Mouse (Mus musculus) heart, postnatal 0 days (tissue): ENCODE data around the gene Sardh. TPM values are rescaled to one million over a fixed set of nuclear protein-coding genes. Genes with fewer than 3 reads are reported as not detected.

Source experiments
- ATAC-seq: fragments of 200-750 bp; cut with Nextera tagmentation; 2 replicates; pipeline ENCODE4 v1.8.0; 2017; ENCODE audit warnings: low read depth, moderate number of reproducible peaks, moderate library complexity; ENCODE audit not compliant: insufficient read depth
- DNase-seq: peaks from one replicate; pipeline ENCODE4 v3.0.0-alpha.2; 2016; ENCODE audit warnings: low spot score
- H3K27ac ChIP-seq: fragments of 300-500 bp; sonication (generic); 2 replicates; pipeline ENCODE4 v1.5.1; 2014; ENCODE audit warnings: low read depth, mild to moderate bottlenecking
- H3K27me3 ChIP-seq: fragments of 300-500 bp; sonication (generic); 2 replicates; pipeline ENCODE4 v1.6.1; 2014; ENCODE audit warnings: low read length, mixed read lengths; ENCODE audit not compliant: control insufficient read depth, insufficient read depth
- H3K36me3 ChIP-seq: fragments of 300-500 bp; sonication (generic); replicated peaks from 2 replicates; pipeline ENCODE4 v1.6.1; 2014; ENCODE audit warnings: low read length, mixed read lengths; ENCODE audit not compliant: control insufficient read depth, insufficient read depth
- H3K4me1 ChIP-seq: fragments of 300-500 bp; sonication (generic); 2 replicates; pipeline ENCODE4 v1.6.1; 2014; ENCODE audit warnings: antibody characterized with exemption; ENCODE audit not compliant: control insufficient read depth, insufficient read depth
- H3K4me2 ChIP-seq: fragments of 300-500 bp; sonication (generic); 2 replicates; pipeline ENCODE4 v1.6.1; 2014; ENCODE audit warnings: low read depth, mild to moderate bottlenecking, low read length, moderate library complexity
- H3K4me3 ChIP-seq: fragments of 300-500 bp; sonication (generic); 2 replicates; pipeline ENCODE4 v1.5.1; 2014; ENCODE audit warnings: low read depth, low read length
- H3K9ac ChIP-seq: fragments of 300-500 bp; sonication (generic); replicated peaks from 2 replicates; pipeline ENCODE4 v1.6.1; 2014; ENCODE audit warnings: low read depth, low read length, mixed read lengths
- H3K9me3 ChIP-seq: fragments of 300-500 bp; sonication (generic); replicated peaks from 2 replicates; pipeline ENCODE4 v1.6.1; 2016; ENCODE audit warnings: low read length; ENCODE audit not compliant: control insufficient read depth
- CTCF ChIP-seq: IDR thresholded peaks from 2 replicates; pipeline ENCODE4 v1.5.1; 2016; ENCODE audit warnings: antibody characterized with exemption, control low read depth, low read depth
- EP300 ChIP-seq: IDR thresholded peaks from 2 replicates; pipeline ENCODE4 v1.6.1; 2016; ENCODE audit warnings: antibody characterized with exemption, low read depth
- WGBS: fragments of 180-500 bp; shearing (Covaris S2); extraction: QIAGEN DNeasy Blood & Tissue Kit; methylation state at CpG from one replicate; pipeline ENCODE4 v1.1.7; 2014; 5-methylcytosine and 5-hydroxymethylcytosine counted together
- polyA plus RNA-seq: library from polyadenylated mRNA; unstranded; fragments of >200 nt; fragmentation: Nextera tagmentation; extraction: Ambion mirVana; gene quantifications from 2 replicates; pipeline ENCODE4 v1.2.1, GENCODE M21; 2015
- total RNA-seq: library from RNA; depleted of rRNA; stranded (reverse); fragments of >200 nt; gene quantifications from 2 replicates; pipeline ENCODE4 v1.2.3, GENCODE M21; 2014; ENCODE audit warnings: low replicate concordance; rRNA removed

Sardh gene
- 31.6 and 46.8 TPM in 2 replicates for total RNA-seq
- 18.1 and 20.7 TPM in 2 replicates for polyA plus RNA-seq

DNA sequence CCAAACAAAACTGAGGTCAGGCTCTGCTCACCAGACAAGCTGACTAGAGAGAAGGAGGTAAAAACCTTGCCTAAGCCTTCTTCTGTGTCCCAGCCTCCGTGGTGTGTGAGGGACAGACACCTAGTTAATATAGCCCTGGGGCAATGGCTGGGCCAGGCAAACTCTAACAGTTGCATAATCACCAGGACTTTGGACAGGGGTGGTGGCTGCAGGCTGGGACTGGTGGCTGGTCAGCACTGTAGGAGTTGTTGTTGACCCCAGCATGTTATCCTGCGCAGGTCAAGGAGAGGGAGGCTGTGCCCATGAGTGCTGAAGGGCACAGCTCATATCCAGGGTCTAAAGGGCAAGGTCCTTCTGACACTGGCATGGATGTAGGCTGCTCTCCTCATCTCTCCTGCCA is at the start of gene Sardh:
Sardh (minus strand) TSS at position 127 of the 400 bp plus-strand sequence.
- H3K36me3 ChIP-seq, result no peaks in the 10 kb centered on the region
- H3K9me3 ChIP-seq, result no peaks in the 10 kb centered on the region
- peak within 1 kb of the TSS; percentile 58 for H3K4me2 ChIP-seq
- 86% methylated on average over 2 of the region's 2 CpGs for WGBS
- no peak for ATAC-seq
- peak within 1 kb of the TSS; percentile 71 for H3K27ac ChIP-seq
- DNase-seq, result no peak
- H3K27me3 ChIP-seq, result no peaks in the 10 kb centered on the region
- TF ChIP-seq EP300 (no peak), CTCF (no peak)
- peak within 1 kb of the TSS; percentile 17 for H3K4me3 ChIP-seq
- no peak within 1 kb of the TSS for H3K9ac ChIP-seq
- H3K4me1 ChIP-seq, result peaks cover 17% of the 10 kb centered on the region

DNA sequence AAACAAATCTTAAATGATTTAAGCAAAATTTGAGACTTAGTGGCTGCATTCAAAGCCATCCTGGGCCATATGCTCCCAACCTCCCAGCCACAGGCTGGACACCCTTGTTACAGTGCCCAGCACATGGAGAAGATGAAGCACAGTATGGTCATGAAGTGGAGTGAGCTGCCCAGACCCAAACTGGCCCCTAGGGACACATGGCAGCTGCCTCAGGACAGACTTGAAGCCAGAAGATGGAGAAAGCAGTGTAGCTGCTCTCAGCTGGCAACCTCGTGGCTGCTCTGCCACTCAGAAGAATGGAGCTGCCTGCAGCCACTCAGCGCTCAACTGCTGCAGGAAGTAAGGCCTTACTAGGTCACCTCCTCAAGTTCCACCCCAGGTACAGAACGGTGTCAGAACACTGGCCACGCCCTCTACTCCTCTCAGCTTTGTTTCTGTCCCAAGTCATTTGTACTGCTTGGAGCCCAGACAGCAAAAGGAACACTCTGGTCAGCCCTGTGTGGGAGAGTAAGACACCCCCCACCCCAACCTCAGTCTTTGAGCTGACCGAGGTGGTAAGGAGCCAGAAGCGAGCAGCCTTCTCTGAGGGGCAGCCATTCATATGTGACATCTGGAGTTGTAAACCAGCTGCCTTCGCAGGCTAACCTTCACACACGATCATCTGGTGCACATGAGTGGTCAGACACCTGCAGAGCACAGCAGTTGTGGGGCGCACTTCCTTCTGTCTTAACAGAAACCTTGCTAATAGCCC is 48.7 kb upstream of the Sardh start:
- Histone ChIP-seq H3K9me3 (no peaks in the 10 kb centered on the region), H3K36me3 (0 out of 2 replicates have a peak, but pooled peaks cover 1% of the 10 kb centered on the region), H3K4me3 (no peak overlapping the region), H3K27ac (no peak overlapping the region; the same call in 1 of the 2 replicates), H3K4me2 (no peak overlapping the region), H3K9ac (no peak overlapping the region), H3K4me1 (no peaks in the 10 kb centered on the region), H3K27me3 (no peaks in the 10 kb centered on the region)
- TF ChIP-seq CTCF (no peak), EP300 (no peak)
- ATAC-seq (no peak), DNase-seq (no peak)
- WGBS, result 77% methylated on average over 9 of the region's 9 CpGs

DNA sequence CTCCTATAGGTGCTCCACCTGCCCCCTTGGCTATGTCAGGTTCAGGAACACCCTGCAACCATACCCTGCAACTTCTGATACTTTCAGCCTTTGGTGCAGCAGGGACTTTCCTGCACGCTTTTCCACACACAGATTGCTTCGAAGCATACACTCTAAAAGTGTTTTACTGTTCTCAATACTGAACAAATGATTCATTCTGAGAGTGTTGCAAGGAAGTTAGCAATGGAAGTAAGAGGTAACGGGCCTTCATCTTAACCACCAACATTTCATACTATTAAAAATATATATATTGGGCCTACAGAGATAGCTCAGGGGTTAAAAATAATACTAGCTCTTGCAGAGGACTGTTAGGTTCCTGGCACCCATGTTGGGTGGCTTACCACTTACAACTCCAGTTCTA is 46.6 kb upstream of the Sardh start:
- ATAC-seq (no peak), DNase-seq (no peak)
- H3K27ac ChIP-seq, result no peak overlapping the region
- no peaks in the 10 kb centered on the region for H3K4me1 ChIP-seq
- H3K9me3 ChIP-seq, result no peaks in the 10 kb centered on the region
- H3K4me2 ChIP-seq, result no peak overlapping the region
- WGBS, result 89% methylated on average over 3 of the region's 3 CpGs
- TF ChIP-seq EP300 (no peak), CTCF (no peak)
- H3K9ac ChIP-seq, result no peak overlapping the region
- H3K27me3 ChIP-seq, result no peaks in the 10 kb centered on the region
- no peak overlapping the region for H3K4me3 ChIP-seq
- H3K36me3 ChIP-seq, result peaks cover 8% of the 10 kb centered on the region; the same call in 1 of the 2 replicates

DNA sequence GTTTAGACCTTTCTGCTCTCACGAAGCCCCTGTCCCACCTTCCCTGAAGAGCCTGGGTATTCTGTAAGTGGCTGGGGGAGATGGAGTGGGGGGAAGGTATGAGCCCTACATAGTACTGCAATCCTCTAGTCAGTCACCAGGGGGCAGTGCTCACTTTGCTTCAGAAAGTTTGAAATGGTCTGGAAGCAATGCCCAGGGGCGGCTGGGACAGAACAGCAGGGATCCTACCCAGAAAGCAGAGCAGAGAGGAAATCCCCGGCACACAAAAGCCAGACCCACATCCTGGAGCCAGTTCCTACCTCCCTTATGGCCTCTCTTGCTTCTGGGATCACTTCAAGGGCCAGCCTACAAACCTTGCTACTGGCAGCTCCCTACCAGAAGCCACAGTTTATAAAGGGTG is 40.9 kb upstream of the Sardh start:
- Histone ChIP-seq H3K27me3 (no peaks in the 10 kb centered on the region), H3K27ac (no peak overlapping the region), H3K9me3 (no peaks in the 10 kb centered on the region), H3K9ac (no peak overlapping the region), H3K4me3 (no peak overlapping the region), H3K4me2 (no peak overlapping the region), H3K4me1 (no peaks in the 10 kb centered on the region), H3K36me3 (peaks cover 8% of the 10 kb centered on the region; the same call in 1 of the 2 replicates)
- peak; percentile 89 for TF ChIP-seq CTCF
- TF ChIP-seq EP300, result no peak
- ATAC-seq (peak; percentile 63), DNase-seq (peak; percentile 82)
- 12% methylated on average over 3 of the region's 3 CpGs for whole genome bisulfite sequencing

DNA sequence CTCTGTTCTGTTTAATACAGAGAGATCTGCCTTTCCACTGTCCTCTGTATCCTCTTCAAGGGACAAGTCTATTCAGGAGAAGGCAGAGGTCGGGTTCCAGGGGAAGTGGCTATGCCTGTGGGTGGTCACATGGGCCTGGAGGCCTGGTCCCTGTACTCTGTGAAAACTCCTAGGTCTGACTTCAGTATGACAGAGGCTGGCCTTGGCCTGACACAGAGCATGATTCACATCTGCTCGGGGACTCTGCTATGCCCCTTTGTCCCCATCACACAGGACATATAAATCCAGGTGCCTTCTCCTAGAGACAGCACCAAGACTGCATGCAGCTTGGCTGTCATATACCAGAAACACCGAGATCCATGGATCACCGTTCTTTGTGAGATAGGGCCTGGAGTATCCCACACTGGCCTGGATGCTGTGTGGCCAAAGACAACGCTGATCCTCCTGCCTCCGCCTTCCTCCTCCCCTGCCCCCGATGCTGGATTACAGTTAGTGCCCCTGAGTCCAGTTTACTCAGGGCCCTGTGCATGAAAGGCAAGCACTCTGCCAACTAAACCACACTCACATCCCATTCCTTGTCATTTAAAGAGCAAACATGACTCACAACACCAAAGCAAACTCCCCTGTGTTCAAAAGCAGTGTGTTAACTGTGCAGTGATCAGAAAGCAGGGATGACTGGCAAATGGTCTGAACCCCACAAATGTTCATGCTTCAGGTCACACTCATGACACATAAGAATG is 39.0 kb upstream of the Sardh start:
- Histone ChIP-seq H3K9me3 (no peaks in the 10 kb centered on the region), H3K36me3 (peaks cover 8% of the 10 kb centered on the region; the same call in 1 of the 2 replicates), H3K27me3 (no peaks in the 10 kb centered on the region), H3K4me2 (no peak overlapping the region), H3K27ac (no peak overlapping the region), H3K9ac (no peak overlapping the region), H3K4me3 (no peak overlapping the region), H3K4me1 (no peaks in the 10 kb centered on the region)
- ATAC-seq, result no peak
- TF ChIP-seq EP300 (no peak), CTCF (no peak)
- no peak for DNase-seq
- 79% methylated on average over 7 of the region's 7 CpGs for WGBS
